Mouse (Mus musculus) intestine, embryonic 15.5 days (tissue): ENCODE data around the gene Bpifa6. TPM values are rescaled to one million over a fixed set of nuclear protein-coding genes. Genes with fewer than 3 reads are reported as not detected.

ENCODE experiments used
- polyA plus RNA-seq: library from polyadenylated mRNA; unstranded; fragments of >200 nt; fragmentation: Nextera tagmentation; extraction: Ambion mirVana; gene quantifications from 2 replicates; pipeline ENCODE4 v1.2.1, GENCODE M21; 2015

Bpifa6 gene
- polyA plus RNA-seq, 1 experiment from 2014 or later = not detected

Other genes with a start within 250 kb of the Bpifa6 start
- gene Mapre1, start 233.7 kb upstream of the Bpifa6 start, polyA plus RNA-seq = 216 and 268 TPM in 2 replicates
- gene Efcab8, start 195.0 kb upstream of the Bpifa6 start, polyA plus RNA-seq = 0.03 TPM in 1 of 2 replicates, not detected in the other
- not detected in 2 replicates for gene Sun5, start 103.9 kb upstream of the Bpifa6 start, polyA plus RNA-seq
- not detected in 2 replicates for gene Bpifb2, start 99.9 kb upstream of the Bpifa6 start, polyA plus RNA-seq
- not detected in 2 replicates for gene Bpifb6, start 74.6 kb upstream of the Bpifa6 start, polyA plus RNA-seq
- gene Bpifb3, start 56.7 kb upstream of the Bpifa6 start, polyA plus RNA-seq = not detected in 2 replicates
- gene Bpifb4, start 36.7 kb upstream of the Bpifa6 start, polyA plus RNA-seq = not detected in 2 replicates
- not detected in 2 replicates for gene Bpifa2, start 33.3 kb downstream of the Bpifa6 start, polyA plus RNA-seq
- gene Bpifa3, start 155.4 kb downstream of the Bpifa6 start, polyA plus RNA-seq = not detected in 2 replicates
- gene Bpifa1, start 167.9 kb downstream of the Bpifa6 start, polyA plus RNA-seq = not detected in 2 replicates
- not detected in 2 replicates for gene Bpifa5, start 187.7 kb downstream of the Bpifa6 start, polyA plus RNA-seq
- 0.25 and 8.3 TPM in 2 replicates for gene Bpifb1, start 215.9 kb downstream of the Bpifa6 start, polyA plus RNA-seq
- 0.09 and 0.13 TPM in 2 replicates for gene Bpifb5, start 248.8 kb downstream of the Bpifa6 start, polyA plus RNA-seq